Mouse (Mus musculus) urinary bladder, postnatal 25 days (tissue): ENCODE measurements around the gene Notum.

ENCODE experiments used
- DNase-seq: peaks from one replicate; pipeline ENCODE4 v3.0.0; 2022; ENCODE audit warnings: low spot score

The Notum gene

GRCm38 (mm10) chr11:120617519-120618112, 43.4 kb downstream of the Notum start, which contains the start of gene Pcyt2:
TSS of gene Pcyt2 (minus strand) at chr11:120617936.
- DNase-seq, result peak; percentile 90

DNA sequence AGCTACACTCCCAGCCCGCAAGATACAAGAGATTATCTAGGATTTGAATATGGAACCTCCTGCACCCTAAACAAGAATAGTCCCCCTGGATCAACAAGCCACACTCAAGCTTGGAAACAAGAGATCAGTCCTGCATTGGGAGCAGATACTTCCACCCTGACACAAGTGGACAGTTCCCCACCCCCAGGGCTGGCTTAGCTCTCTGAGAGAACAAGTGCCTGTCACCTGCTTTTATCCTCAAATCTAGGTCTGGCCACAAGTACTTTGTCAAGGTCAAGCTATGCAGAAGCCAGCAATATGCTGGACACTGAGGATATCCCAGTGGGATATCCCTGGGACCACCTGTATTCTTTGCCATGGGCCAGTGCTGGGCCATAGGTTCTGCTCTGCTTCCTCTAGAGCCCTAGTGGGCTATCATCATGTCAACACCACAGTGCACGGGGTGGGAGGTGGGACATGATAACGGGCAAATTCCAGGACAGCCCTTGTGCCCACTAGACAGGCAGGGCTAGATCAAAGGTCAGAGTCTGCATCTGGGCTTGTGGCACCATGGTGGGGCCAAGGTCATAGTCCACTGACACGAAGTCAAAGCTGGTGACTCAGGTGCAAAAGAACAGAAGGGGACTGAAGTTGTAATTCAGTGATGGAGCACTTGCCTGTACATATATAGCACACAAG, 44.2 kb downstream of the Notum start:
- DNase-seq, result no peak

GRCm38 (mm10) chr11:120615606-120616203, 45.3 kb downstream of the Notum start:
- DNase-seq, result no peak

DNA sequence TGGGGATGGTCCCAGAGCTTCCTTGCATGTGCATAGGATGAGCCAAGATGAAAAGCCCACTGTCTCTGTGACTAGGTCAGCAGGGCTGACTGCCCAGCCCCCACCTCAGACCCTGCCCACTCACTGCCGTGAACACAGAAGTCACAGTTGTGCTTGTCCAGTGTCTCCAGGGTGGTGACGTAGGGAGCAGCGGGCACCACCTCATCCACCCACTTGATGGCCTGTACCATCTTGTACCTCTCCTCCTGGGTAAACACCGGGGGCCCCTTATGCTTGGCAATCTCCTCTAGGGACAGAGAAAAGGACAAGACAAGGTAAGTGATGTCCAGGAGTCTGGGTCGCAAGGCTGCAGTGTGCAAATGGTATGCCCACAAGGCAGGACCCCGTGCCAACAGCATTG, 45.8 kb downstream of the Notum start:
- no peak for DNase-seq

DNA sequence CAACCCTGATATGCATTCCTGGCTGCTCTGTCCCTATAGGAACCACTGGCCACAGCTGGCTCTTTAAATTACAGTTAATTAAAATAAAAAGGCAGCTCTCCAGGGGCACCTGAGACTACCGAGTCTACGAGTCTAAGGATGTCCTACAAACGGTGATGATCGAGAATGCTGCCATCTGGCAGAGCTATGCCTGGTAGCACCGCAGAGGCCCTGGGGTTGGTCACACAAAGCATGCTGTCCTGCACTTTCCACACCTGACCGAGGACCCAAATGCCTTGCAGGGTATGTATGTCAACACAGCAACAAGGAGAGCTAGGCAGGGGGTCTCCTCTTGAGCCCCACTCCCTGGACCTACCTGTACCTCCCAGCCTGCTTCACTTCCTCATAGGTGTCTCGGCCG, 47.0 kb downstream of the Notum start:
- no peak for DNase-seq

DNA sequence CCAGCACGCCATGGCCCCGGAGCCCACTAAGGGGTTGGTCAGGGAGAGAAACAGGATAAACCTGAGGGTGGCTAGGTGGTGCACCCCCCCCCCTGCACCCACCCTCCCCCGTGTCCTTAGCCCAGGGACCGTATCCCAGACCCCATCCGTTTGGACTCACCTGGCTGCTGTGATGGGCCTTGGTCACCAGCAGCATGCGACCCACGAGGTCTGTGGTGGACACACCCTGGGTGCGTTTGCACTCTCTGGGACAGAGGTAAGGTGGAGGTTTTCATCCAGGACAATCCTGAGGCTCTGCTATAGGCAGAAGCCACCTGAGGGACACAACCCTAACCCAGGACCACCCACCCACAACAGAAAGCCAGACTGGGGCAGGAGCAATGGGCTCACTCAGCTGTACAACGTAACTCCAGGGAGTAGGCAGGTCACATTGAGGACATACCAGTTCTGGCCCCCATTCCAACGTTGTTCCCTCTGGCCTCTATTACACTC, 47.4 kb downstream of the Notum start:
- DNase-seq, result no peak

DNA sequence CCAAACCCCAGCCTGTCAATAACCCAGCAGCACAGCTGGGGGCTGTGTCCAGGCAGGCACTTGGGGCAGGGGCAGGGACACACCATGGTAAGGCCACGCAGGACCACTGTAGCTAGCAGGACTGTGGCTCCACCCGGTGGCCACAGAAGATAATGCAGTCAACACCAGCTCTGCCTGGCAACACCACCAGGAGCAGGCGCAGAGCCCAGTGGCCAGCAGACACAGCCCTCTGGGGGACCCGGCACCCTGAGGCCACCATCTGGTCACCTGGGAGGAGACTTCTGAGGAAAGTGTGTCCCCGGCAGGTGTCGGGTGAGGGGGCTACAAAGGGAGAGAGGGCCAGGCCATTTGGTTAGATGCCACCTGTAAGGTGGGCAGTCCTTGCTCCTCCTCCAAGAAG, 48.2 kb downstream of the Notum start:
- peak; percentile 50 for DNase-seq

GRCm38 (mm10) chr11:120610477-120611046, 50.4 kb downstream of the Notum start:
- no peak for DNase-seq

DNA sequence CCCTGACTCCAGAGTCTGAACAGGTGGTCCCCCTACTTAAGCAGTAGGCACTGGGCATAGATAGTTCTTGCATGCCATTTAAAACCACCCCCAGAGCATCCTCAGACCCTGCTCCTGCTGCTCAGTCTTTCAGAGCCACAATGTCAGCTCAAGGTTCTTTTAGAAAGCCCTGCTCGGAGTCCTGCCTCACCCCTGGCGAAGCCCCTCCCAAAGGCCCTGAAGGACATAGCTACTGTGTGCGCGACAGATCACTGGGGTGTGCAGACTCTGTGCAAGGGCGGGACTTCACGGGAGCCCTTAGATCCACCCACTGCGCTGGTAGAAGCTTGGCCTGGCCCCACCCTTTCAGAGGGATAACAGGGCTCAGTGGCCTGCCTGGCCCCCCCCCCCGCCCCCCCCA, 51.7 kb downstream of the Notum start:
- no peak for DNase-seq

DNA sequence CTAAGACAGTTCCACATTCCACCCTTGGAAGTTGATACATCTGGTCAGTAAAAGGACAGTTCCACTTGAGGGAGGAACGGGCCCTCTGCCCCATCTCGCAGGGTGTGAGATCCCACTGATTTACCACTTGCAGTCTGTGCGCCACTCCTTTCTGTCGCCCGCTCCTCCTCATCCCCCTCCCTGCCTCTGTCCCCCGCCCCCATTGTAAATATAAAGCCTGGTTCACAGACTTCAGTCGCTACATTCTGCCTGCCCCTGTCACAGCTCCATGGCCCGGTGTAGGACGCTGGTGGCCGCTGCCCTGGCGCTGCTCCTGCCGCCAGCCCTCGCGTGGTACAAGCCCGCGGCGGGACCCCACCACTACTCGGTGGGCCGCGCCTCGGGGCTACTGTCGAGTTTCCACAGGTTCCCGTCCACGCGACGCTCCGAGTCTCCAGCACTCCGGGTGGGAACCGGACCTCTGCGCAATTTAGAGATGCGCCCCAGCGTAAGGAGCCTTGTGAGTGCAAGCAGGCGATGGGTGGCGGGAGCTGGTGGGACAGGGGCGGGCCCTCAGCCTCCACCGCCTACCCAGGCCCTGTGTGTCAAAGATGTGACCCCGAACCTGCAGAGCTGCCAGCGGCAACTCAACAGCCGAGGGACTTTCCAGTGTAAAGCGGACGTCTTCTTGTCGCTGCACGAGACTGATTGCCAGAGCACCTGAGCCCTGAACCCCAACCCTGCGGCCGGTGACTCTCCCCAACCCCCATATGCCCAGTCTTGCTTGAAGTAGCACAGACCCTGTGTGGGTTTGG, 52.5 kb downstream of the Notum start, which contains the start of gene Npb:
Gene Npb, plus strand, starts transcription at position 237 of the 794 bp plus-strand sequence.
- DNase-seq, result no peak

DNA sequence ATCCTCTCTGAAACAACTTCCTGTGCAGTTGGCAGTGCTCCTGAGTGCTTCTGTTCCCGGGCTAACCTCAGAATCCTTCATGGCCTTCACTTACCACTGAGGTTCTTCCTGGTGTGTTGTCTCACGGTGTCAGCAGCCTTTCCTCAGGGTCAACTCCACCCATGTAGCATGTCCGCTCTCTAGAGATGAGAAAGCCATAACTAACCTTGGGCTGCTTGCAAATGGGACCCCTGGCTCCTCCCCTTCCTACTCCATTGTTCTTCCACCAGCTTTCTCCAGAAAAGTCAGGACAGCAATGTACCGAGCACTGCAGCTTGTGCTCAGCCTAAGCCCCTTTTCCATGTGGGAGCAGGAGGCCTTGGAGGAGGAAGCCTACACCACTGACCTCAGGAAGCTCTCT, 54.2 kb downstream of the Notum start:
- DNase-seq, result no peak

- no peak for DNase-seq
Measured at GRCm38 (mm10) chr11:120605667-120606066, 55.3 kb downstream of the Notum start.
